Mouse (Mus musculus) brain, embryonic 14.5 days (tissue): Measurements from ENCODE around the gene Abca7.

Experiments
- CTCF ChIP-seq: fragments of 200-500 bp; IDR thresholded peaks from 2 replicates; pipeline ENCODE4 v1.5.1; 2012; ENCODE audit warnings: inconsistent platforms, mild to moderate bottlenecking, moderate library complexity, borderline replicate concordance; ENCODE audit not compliant: insufficient read depth, insufficient read length; ENCODE audit errors: extremely low read depth
- POLR2A ChIP-seq: fragments of 200-500 bp; IDR thresholded peaks from 2 replicates; pipeline ENCODE4 v1.6.1; 2012; ENCODE audit warnings: mild to moderate bottlenecking, inconsistent platforms, borderline replicate concordance; ENCODE audit not compliant: poor library complexity, insufficient read depth, insufficient read length, severe bottlenecking; ENCODE audit errors: extremely low read depth

GRCm38 (mm10) chr10:80024229-80025043 lies 28.1 kb downstream of the Abca7 start:
- TF ChIP-seq POLR2A (no peak), CTCF (no peak)
